Mouse (Mus musculus) E14TG2a.4 (cell line): ENCODE measurements at regions not wholly inside any gene's neighbourhood (a gene's known extent, or its start where the extent isn't known, plus 50 kb on each side); places are given as distances from the start of the nearest gene placed in this dataset.

Experiments
- CTCF ChIP-seq: conservative IDR thresholded peaks from 2 replicates; pipeline ENCODE4 v1.5.1; 2014; ENCODE audit warnings: low read length
- NANOG ChIP-seq: IDR thresholded peaks from 2 replicates; pipeline ENCODE4 v1.6.1; 2014; ENCODE audit warnings: borderline replicate concordance, low read length, mixed read lengths
- POU5F1 ChIP-seq: IDR thresholded peaks from 2 replicates; pipeline ENCODE4 v1.6.1; 2014; ENCODE audit warnings: low read length, borderline replicate concordance

DNA sequence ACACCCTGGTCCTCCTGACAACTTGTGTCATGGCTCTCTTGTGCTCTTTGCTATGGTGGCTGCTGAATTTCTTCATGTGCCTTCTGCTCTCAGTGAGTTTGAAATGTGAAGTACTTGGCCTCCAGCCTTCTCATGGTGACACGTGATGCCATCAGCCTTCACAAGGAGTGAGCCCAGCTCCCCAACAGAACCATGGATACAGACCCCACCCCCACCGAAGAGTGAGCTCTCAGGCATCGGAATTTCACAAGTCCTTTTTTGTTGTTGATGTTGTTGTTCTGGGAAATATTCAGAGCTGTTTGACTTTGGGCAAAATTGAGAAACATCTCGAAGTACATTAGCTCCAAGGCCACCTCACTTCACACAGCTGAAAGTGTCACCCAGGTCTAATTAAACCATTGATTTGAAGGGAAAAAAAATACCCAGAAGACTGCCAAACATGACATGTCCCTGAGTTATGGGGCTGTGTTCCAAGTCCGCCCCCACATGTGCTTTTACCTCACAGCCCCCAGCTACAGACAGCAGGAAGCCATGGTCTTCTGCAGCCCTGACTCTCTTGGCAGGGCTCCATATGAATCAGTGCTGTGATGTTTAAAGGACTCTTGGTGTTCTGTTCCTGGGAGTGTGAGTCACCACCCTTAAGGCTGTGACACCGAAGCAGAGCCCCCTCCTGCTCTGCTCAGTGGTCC is 205.2 kb upstream of the A230072I06Rik start:
- no peak for TF ChIP-seq CTCF
- TF ChIP-seq NANOG, result no peak
- TF ChIP-seq POU5F1, result no peak
